Mouse (Mus musculus) MEL (cell line): Measurements from ENCODE around the gene Pcnx2. TPM values are rescaled to one million over a fixed set of nuclear protein-coding genes. Genes with fewer than 3 reads are reported as not detected.

ENCODE experiments used
- DNase-seq: peaks from one replicate; pipeline ENCODE4 v3.0.0; 2011; ENCODE audit warnings: low read depth, low spot score
- H3K27ac ChIP-seq: 2 replicates; pipeline ENCODE4 v1.5.1; 2012; ENCODE audit warnings: low read depth, mild to moderate bottlenecking, control low read depth, low read length, moderate library complexity; ENCODE audit not compliant: control insufficient read depth
- H3K27me3 ChIP-seq, 2 experiments: fragments of 150-350 bp in 1 of 2; sonication (generic) in 1 of 2; 2 replicates each; pipeline ENCODE4 v1.6.1; 2012; ENCODE audit warnings: low read length in 2 of 2, mild to moderate bottlenecking in 2 of 2, improper control_type of control experiment in 1 of 2, moderate library complexity in 1 of 2; ENCODE audit not compliant: insufficient read depth in 2 of 2, control insufficient read depth in 1 of 2
- H3K36me3 ChIP-seq, 2 experiments: 2 replicates each; pipeline ENCODE4 v1.6.1; 2012 to 2014; ENCODE audit warnings: low read length in 2 of 2, improper control_type of control experiment in 1 of 2, inconsistent platforms in 1 of 2, mild to moderate bottlenecking in 1 of 2; ENCODE audit not compliant: insufficient read depth in 2 of 2, control insufficient read depth in 1 of 2
- H3K4me1 ChIP-seq, 2 experiments: fragments of 150-350 bp in 1 of 2; sonication (generic) in 1 of 2; 2 replicates each; pipeline ENCODE4 v1.6.1; 2012; ENCODE audit warnings: low read length in 2 of 2, improper control_type of control experiment in 1 of 2, mild to moderate bottlenecking in 1 of 2; ENCODE audit not compliant: insufficient read depth in 2 of 2, control insufficient read depth in 1 of 2
- H3K4me3 ChIP-seq, 2 experiments: fragments of 150-350 bp in 1 of 2; sonication (generic) in 1 of 2; 2 replicates each; pipeline ENCODE4 v1.5.1; 2012; ENCODE audit warnings: low read depth in 2 of 2, low read length in 2 of 2, mild to moderate bottlenecking in 2 of 2, moderate library complexity in 2 of 2, control low read depth in 1 of 2, improper control_type of control experiment in 1 of 2; ENCODE audit not compliant: control insufficient read depth in 1 of 2, insufficient read depth in 1 of 2
- H3K79me2 ChIP-seq: 2 replicates; pipeline ENCODE4 v1.6.1; 2012; ENCODE audit warnings: mild to moderate bottlenecking, low read length, moderate library complexity; ENCODE audit not compliant: control insufficient read depth, poor library complexity, insufficient read depth
- H3K9ac ChIP-seq: 2 replicates; pipeline ENCODE4 v1.6.1; 2012; ENCODE audit warnings: low read depth, mild to moderate bottlenecking, control low read depth, low read length, moderate library complexity; ENCODE audit not compliant: control insufficient read depth, poor library complexity, severe bottlenecking
- H3K9me3 ChIP-seq: fragments of 150-350 bp; sonication (generic); replicated peaks from 2 replicates; pipeline ENCODE4 v1.6.1; 2012; ENCODE audit warnings: mild to moderate bottlenecking, low read length, improper control_type of control experiment, moderate library complexity; ENCODE audit not compliant: insufficient read depth
- CHD1 ChIP-seq: IDR thresholded peaks from 2 replicates; pipeline ENCODE4 v1.6.1; 2012; ENCODE audit warnings: low read depth, mild to moderate bottlenecking, inconsistent platforms, low read length, improper control_type of control experiment
- ELF1 ChIP-seq: IDR thresholded peaks from 2 replicates; pipeline ENCODE4 v1.6.1; 2014; ENCODE audit warnings: low read depth, mild to moderate bottlenecking, inconsistent platforms, low read length, improper control_type of control experiment, moderate library complexity
- ETS1 ChIP-seq: IDR thresholded peaks from 2 replicates; pipeline ENCODE4 v1.6.1; 2012; ENCODE audit warnings: low read depth, mild to moderate bottlenecking, inconsistent platforms, low read length, improper control_type of control experiment, moderate library complexity
- GABPA ChIP-seq: IDR thresholded peaks from 2 replicates; pipeline ENCODE4 v1.6.1; 2012; ENCODE audit warnings: low read depth, mild to moderate bottlenecking, inconsistent platforms, low read length, improper control_type of control experiment, moderate library complexity
- GATA1 ChIP-seq: IDR thresholded peaks from 2 replicates; pipeline ENCODE4 v1.6.1; 2011; ENCODE audit warnings: low read depth, low read length, improper control_type of control experiment
- KAT2A ChIP-seq: conservative IDR thresholded peaks from 2 replicates; pipeline ENCODE4 v1.6.1; 2012; ENCODE audit warnings: low read depth, low read length, improper control_type of control experiment, inconsistent platforms
- MEF2A ChIP-seq: IDR thresholded peaks from 2 replicates; pipeline ENCODE4 v1.6.1; 2014; ENCODE audit warnings: low read depth, mild to moderate bottlenecking, inconsistent platforms, low read length, improper control_type of control experiment; ENCODE audit not compliant: poor library complexity, insufficient replicate concordance, severe bottlenecking; ENCODE audit errors: extremely low read depth
- MXI1 ChIP-seq: IDR thresholded peaks from 2 replicates; pipeline ENCODE4 v1.6.1; 2011; ENCODE audit warnings: mild to moderate bottlenecking, low read depth, low read length, improper control_type of control experiment
- POLR2A ChIP-seq, 2 experiments: IDR thresholded peaks; 2 replicates each; pipeline ENCODE4 v1.6.1; 2011 to 2012; ENCODE audit warnings: low read length in 2 of 2, mild to moderate bottlenecking in 2 of 2, control low read depth in 1 of 2, improper control_type of control experiment in 1 of 2, low read depth in 1 of 2, moderate library complexity in 1 of 2; ENCODE audit not compliant: control insufficient read depth in 1 of 2, insufficient read depth in 1 of 2, poor library complexity in 1 of 2
- RAD21 ChIP-seq: IDR thresholded peaks from 2 replicates; pipeline ENCODE4 v1.6.1; 2011; ENCODE audit warnings: mild to moderate bottlenecking, low read depth, low read length, improper control_type of control experiment
- RCOR1 ChIP-seq: IDR thresholded peaks from 2 replicates; pipeline ENCODE4 v1.6.1; 2012; ENCODE audit warnings: low read depth, mild to moderate bottlenecking, inconsistent platforms, low read length, improper control_type of control experiment
- SIN3A ChIP-seq: IDR thresholded peaks from 2 replicates; pipeline ENCODE4 v1.6.1; 2012; ENCODE audit warnings: low read length, improper control_type of control experiment, inconsistent platforms
- SMC3 ChIP-seq: IDR thresholded peaks from 2 replicates; pipeline ENCODE4 v1.6.1; 2011; ENCODE audit warnings: low read depth, low read length, improper control_type of control experiment
- TAL1 ChIP-seq: IDR thresholded peaks from 2 replicates; pipeline ENCODE4 v1.6.1; 2012; ENCODE audit warnings: mild to moderate bottlenecking, inconsistent platforms, low read length, moderate library complexity, mixed read lengths
- TCF12 ChIP-seq: IDR thresholded peaks from 2 replicates; pipeline ENCODE4 v1.6.1; 2014; ENCODE audit warnings: low read depth, mild to moderate bottlenecking, inconsistent platforms, low read length, improper control_type of control experiment, moderate library complexity
- UBTF ChIP-seq: IDR thresholded peaks from 2 replicates; pipeline ENCODE4 v1.6.1; 2012; ENCODE audit warnings: low read depth, mild to moderate bottlenecking, inconsistent platforms, low read length, improper control_type of control experiment, moderate library complexity, borderline replicate concordance; ENCODE audit not compliant: insufficient read depth
- ZC3H11A ChIP-seq: IDR thresholded peaks from 2 replicates; pipeline ENCODE4 v1.6.1; 2012; ENCODE audit warnings: low read depth, mild to moderate bottlenecking, inconsistent platforms, low read length, improper control_type of control experiment
- ZNF384 ChIP-seq: IDR thresholded peaks from 2 replicates; pipeline ENCODE4 v1.6.1; 2012; ENCODE audit warnings: low read depth, mild to moderate bottlenecking, inconsistent platforms, low read length, improper control_type of control experiment
- polyA plus RNA-seq, 2 experiments: library from polyadenylated mRNA; stranded (reverse) in 1 of 2; unstranded in 1 of 2; fragments of >175 nt in 1 of 2; fragments of >200 nt in 1 of 2; gene quantifications; 2 replicates each; pipeline versions ENCODE4 v1.2.1 to v1.2.4; 2012; ENCODE audit warnings: low replicate concordance in 2 of 2, low read depth in 1 of 2; ENCODE audit not compliant: insufficient read length in 2 of 2, insufficient read depth in 1 of 2, missing spikeins in 1 of 2
- total RNA-seq: library from RNA; depleted of rRNA; stranded (reverse); fragments of 300-350 nt; gene quantifications from 2 replicates; pipeline ENCODE4 v1.2.3, GENCODE M21; 2012

Pcnx2 gene
- total and polyA plus RNA-seq, 3 experiments: 0.04 TPM; not detected in 2

DNA sequence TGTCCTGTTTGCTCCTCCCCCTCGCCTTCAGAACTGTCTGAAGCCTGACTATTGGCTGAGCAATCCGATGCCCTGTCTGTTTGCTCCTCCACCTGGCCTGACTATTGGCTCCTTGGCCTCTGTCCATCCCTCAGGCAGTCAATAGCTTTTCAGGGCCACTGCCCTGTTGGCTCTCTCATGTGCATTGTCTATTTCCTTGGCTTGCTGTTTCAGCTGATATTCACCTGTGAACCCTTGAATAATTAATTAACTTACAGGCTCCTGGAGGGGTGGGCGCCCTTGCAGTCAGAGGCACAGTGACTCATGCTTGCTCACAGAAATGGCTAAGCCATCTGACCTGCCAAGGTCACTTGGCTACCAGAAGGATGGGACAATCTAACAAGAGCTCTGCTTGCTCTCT is 116.0 kb downstream of the Pcnx2 start:
- Histone ChIP-seq H3K9ac (no peak overlapping the region), H3K9me3 (no peaks in the 10 kb centered on the region), H3K4me1 (no peaks in the 10 kb centered on the region), H3K4me3 (no peak overlapping the region), H3K36me3 (no peaks in the 10 kb centered on the region), H3K79me2 (no peaks in the 10 kb centered on the region), H3K27ac (no peak overlapping the region), H3K27me3 (no peaks in the 10 kb centered on the region)
- TF ChIP-seq POLR2A (IDR thresholded peaks at IDR 0.05; ENCODE audit: control insufficient read depth in 1 of 2, insufficient read depth in 1 of 2, low read depth in 1 of 2, low read length in 2 of 2, poor library complexity in 1 of 2) (no peak), CHD1 (no peak), ZNF384 (no peak), MEF2A (no peak), UBTF (no peak), MXI1 (no peak), TCF12 (no peak), ZC3H11A (no peak), ELF1 (no peak), RCOR1 (no peak), TAL1 (no peak), ETS1 (no peak), KAT2A (no peak), RAD21 (no peak)
- no peak for DNase-seq

- no peak for DNase-seq
- H3K27ac ChIP-seq: no peak overlapping the region
- no peaks in the 10 kb centered on the region for H3K79me2 ChIP-seq
- H3K4me1 ChIP-seq: no peaks in the 10 kb centered on the region
- no peak overlapping the region for H3K4me3 ChIP-seq
- TF ChIP-seq GATA1 (no peak), SIN3A (no peak), GABPA (no peak), MXI1 (no peak), SMC3 (no peak)
- H3K9ac ChIP-seq: no peak overlapping the region
- H3K9me3 ChIP-seq: no peaks in the 10 kb centered on the region
- H3K27me3 ChIP-seq: no peaks in the 10 kb centered on the region
- no peaks in the 10 kb centered on the region for H3K36me3 ChIP-seq
Observed at GRCm38 (mm10) chr8:125779656-125780055, 118.5 kb downstream of the Pcnx2 start.
